Mouse (Mus musculus): ENCODE results near the gene Rcbtb2.

DNA sequence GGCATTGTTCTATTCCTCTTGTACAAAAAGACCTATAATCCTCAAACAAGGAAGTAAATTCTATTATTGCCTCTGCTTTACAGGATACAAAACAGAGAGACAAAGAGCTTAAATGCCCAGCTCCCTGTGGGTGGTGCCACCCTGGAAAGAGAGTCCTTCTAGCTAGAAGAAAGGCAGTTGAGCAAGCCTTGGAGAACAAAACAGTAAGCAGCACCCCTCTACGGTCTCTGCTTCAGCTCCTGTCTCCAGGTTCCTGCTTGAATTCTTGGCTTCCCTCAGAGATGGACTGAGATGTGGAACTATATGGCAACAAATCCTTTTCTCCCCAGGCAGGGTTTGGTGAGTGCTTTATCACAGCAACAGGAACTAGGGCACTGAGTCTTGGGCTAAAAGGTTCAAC, 11.7 kb upstream of the Rcbtb2 start:
- no peak for TF ChIP-seq CTCF (IDR thresholded peaks at IDR 0.05; ENCODE audit: control insufficient read depth, insufficient read depth, insufficient replicate concordance, low read depth, low read length)
- TF ChIP-seq POLR2A (IDR thresholded peaks at IDR 0.05; ENCODE audit: control insufficient read depth, low read depth, low read length): no peak

Measured in testis, adult 2 months (tissue).